Mouse (Mus musculus) forebrain, postnatal 0 days (tissue): ENCODE results near the gene Il17re. TPM values are rescaled to one million over a fixed set of nuclear protein-coding genes. Genes with fewer than 3 reads are reported as not detected.

Experiments
- ATAC-seq: fragments of 200-750 bp; cut with Nextera tagmentation; 2 replicates; pipeline ENCODE4 v1.8.0; 2017; ENCODE audit warnings: mild to moderate bottlenecking, moderate library complexity
- DNase-seq: peaks from one replicate; pipeline ENCODE4 v3.0.0-alpha.2; 2015
- H3K27ac ChIP-seq: fragments of 300-500 bp; sonication (generic); 2 replicates; pipeline ENCODE4 v1.5.1; 2014; ENCODE audit warnings: low read depth, mild to moderate bottlenecking, antibody characterized with exemption, low read length, moderate library complexity, mixed read lengths
- H3K27me3 ChIP-seq: fragments of 300-500 bp; sonication (generic); 2 replicates; pipeline ENCODE4 v1.6.1; 2014; ENCODE audit warnings: mild to moderate bottlenecking, low read length, mixed read lengths; ENCODE audit not compliant: insufficient read depth
- H3K36me3 ChIP-seq: fragments of 300-500 bp; sonication (generic); 2 replicates; pipeline ENCODE4 v1.6.1; 2014; ENCODE audit warnings: mild to moderate bottlenecking, moderate library complexity; ENCODE audit not compliant: insufficient read depth
- H3K4me1 ChIP-seq: fragments of 300-500 bp; sonication (generic); 2 replicates; pipeline ENCODE4 v1.6.1; 2014; ENCODE audit warnings: antibody characterized with exemption; ENCODE audit not compliant: insufficient read depth
- H3K4me2 ChIP-seq: fragments of 300-500 bp; sonication (generic); 2 replicates; pipeline ENCODE4 v1.6.1; 2014; ENCODE audit warnings: low read depth, mild to moderate bottlenecking, moderate library complexity
- H3K4me3 ChIP-seq: fragments of 300-500 bp; sonication (generic); 2 replicates; pipeline ENCODE4 v1.5.1; 2014; ENCODE audit warnings: low read depth, low read length, mixed read lengths
- H3K9ac ChIP-seq: fragments of 300-500 bp; sonication (generic); 2 replicates; pipeline ENCODE4 v1.6.1; 2014; ENCODE audit warnings: mild to moderate bottlenecking
- H3K9me3 ChIP-seq: fragments of 300-500 bp; sonication (generic); 2 replicates; pipeline ENCODE4 v1.6.1; 2016; ENCODE audit warnings: low read length
- CTCF ChIP-seq: sonication (generic); IDR thresholded peaks from 2 replicates; pipeline ENCODE4 v1.5.1; 2016; ENCODE audit warnings: antibody characterized with exemption, control low read depth, low read depth
- WGBS: fragments of 180-500 bp; shearing (Covaris S2); extraction: QIAGEN DNeasy Blood & Tissue Kit; methylation state at CpG from one replicate; pipeline ENCODE4 v1.1.7; 2014; 5-methylcytosine and 5-hydroxymethylcytosine counted together
- microRNA-seq, 2 experiments: library from miRNA; unstranded; fragments of <30 nt; microRNA quantifications; one replicate each; pipeline ENCODE4; 2016
- polyA plus RNA-seq: library from polyadenylated mRNA; unstranded; fragments of >200 nt; fragmentation: Nextera tagmentation; extraction: Ambion mirVana; gene quantifications from 2 replicates; pipeline ENCODE4 v1.2.1, GENCODE M21; 2015
- total RNA-seq: library from RNA; depleted of rRNA; stranded (reverse); fragments of >200 nt; gene quantifications from 2 replicates; pipeline ENCODE4 v1.2.3, GENCODE M21; 2014; rRNA removed

Il17re gene
- total and polyA plus RNA-seq, 2 experiments from 2014 or later, result 0.28 TPM; not detected in 1

DNA sequence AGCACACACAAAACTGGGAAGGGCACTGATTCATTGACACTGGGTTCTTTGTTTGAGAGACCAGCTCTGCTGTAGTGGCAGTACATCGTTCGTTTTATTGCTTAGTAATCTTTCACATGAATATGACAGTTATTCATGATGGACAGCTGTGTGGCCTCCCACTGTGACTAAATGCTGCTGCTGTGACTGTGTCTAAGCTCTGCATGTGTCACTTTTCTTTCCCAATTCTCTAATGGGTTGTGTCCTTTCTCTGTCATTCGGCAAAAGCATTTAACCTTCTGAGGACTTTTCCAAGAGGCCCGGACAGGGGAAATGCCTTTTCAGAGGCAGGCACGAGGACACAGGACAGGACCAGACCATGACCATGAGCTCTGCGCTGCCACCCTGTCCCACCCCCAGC lies 55.7 kb downstream of the Il17re start:
- no peaks in the 10 kb centered on the region for H3K9me3 ChIP-seq
- DNase-seq, result no peak
- WGBS, result 96% methylated on average over 6 of the region's 6 CpGs
- no peak for TF ChIP-seq CTCF
- no peak for ATAC-seq
- no peak overlapping the region for H3K27ac ChIP-seq
- no peak overlapping the region for H3K4me3 ChIP-seq
- no peak overlapping the region for H3K9ac ChIP-seq
- H3K36me3 ChIP-seq, result peaks cover 60% of the 10 kb centered on the region
- no peaks in the 10 kb centered on the region for H3K27me3 ChIP-seq
- H3K4me1 ChIP-seq, result no peaks in the 10 kb centered on the region
- H3K4me2 ChIP-seq, result no peak overlapping the region

DNA sequence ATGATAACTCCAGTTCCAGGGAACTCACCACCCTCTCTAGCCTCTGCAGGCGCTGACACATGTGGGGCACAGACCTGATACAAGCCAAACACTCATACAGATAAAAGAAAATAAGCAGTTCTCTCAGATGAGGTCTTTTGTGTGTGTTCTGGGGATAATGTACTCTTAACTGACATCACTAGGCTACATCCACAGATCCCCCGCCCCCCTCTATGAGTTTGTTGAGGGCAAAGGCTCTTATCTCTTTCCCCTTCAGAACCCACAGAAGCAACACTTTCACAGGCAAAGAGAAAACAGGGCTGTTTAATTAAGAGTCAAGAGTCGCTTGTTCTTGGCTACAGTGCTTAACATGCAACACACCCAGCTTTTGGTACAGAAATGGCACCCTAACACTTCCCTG lies 56.3 kb downstream of the Il17re start:
- H3K9ac ChIP-seq, result no peak overlapping the region
- ATAC-seq (no peak), DNase-seq (no peak)
- no peak for TF ChIP-seq CTCF
- H3K36me3 ChIP-seq, result peaks cover 66% of the 10 kb centered on the region
- no peak overlapping the region for H3K4me2 ChIP-seq
- H3K4me3 ChIP-seq, result no peak overlapping the region
- no peaks in the 10 kb centered on the region for H3K27me3 ChIP-seq
- 98% methylated on average over 3 of the region's 3 CpGs for WGBS
- H3K27ac ChIP-seq, result no peak overlapping the region
- H3K4me1 ChIP-seq, result no peaks in the 10 kb centered on the region
- H3K9me3 ChIP-seq, result no peaks in the 10 kb centered on the region

GRCm38 (mm10) chr6:113517434-113518080 lies 59.3 kb downstream of the Il17re start:
- DNase-seq, result no peak
- WGBS, result 96% methylated on average over 8 of the region's 8 CpGs
- no peak for ATAC-seq
- Histone ChIP-seq H3K4me3 (no peak overlapping the region), H3K36me3 (peaks cover 96% of the 10 kb centered on the region), H3K4me2 (no peak overlapping the region), H3K9me3 (no peaks in the 10 kb centered on the region), H3K27me3 (no peaks in the 10 kb centered on the region), H3K27ac (no peak overlapping the region), H3K4me1 (no peaks in the 10 kb centered on the region), H3K9ac (no peak overlapping the region)
- TF ChIP-seq CTCF, result no peak

Small RNA genes lying within 50 kb of the gene (microRNA-seq; reads per million reads assigned to microRNA genes)
- gene Gm24387, result 0 reads per million in 2 experiments

Other genes starting within 250 kb of the Il17re start
- gene Mtmr14, start 220.6 kb upstream of the Il17re start, total RNA-seq, result 41.0 and 42.9 TPM in 2 replicates
- gene Mtmr14, start 220.6 kb upstream of the Il17re start, polyA plus RNA-seq, result 34.1 and 35.0 TPM in 2 replicates
- gene Cpne9, start 176.2 kb upstream of the Il17re start, total RNA-seq, result 0.54 and 4.0 TPM in 2 replicates
- gene Cpne9, start 176.2 kb upstream of the Il17re start, polyA plus RNA-seq, result 1.9 and 4.1 TPM in 2 replicates
- 27.5 and 30.7 TPM in 2 replicates for gene Brpf1, start 151.3 kb upstream of the Il17re start, total RNA-seq
- gene Brpf1, start 151.3 kb upstream of the Il17re start, polyA plus RNA-seq, result 9.8 and 10.9 TPM in 2 replicates
- 11.9 and 13.5 TPM in 2 replicates for gene Ogg1, start 131.5 kb upstream of the Il17re start, total RNA-seq
- 10.1 and 10.5 TPM in 2 replicates for gene Ogg1, start 131.5 kb upstream of the Il17re start, polyA plus RNA-seq
- gene Camk1, start 114.5 kb upstream of the Il17re start, total RNA-seq, result 119 and 131 TPM in 2 replicates
- gene Camk1, start 114.5 kb upstream of the Il17re start, polyA plus RNA-seq, result 107 and 118 TPM in 2 replicates
- gene Tada3, start 80.6 kb upstream of the Il17re start, total RNA-seq, result 28.5 and 34.7 TPM in 2 replicates
- 69.1 and 84.4 TPM in 2 replicates for gene Tada3, start 80.6 kb upstream of the Il17re start, polyA plus RNA-seq
- 219 and 226 TPM in 2 replicates for gene Arpc4, start 80.4 kb upstream of the Il17re start, total RNA-seq
- gene Arpc4, start 80.4 kb upstream of the Il17re start, polyA plus RNA-seq, result 564 and 565 TPM in 2 replicates
- gene Ttll3, start 69.2 kb upstream of the Il17re start, total RNA-seq, result 12.9 and 14.0 TPM in 2 replicates
- 4.7 and 8.9 TPM in 2 replicates for gene Ttll3, start 69.2 kb upstream of the Il17re start, polyA plus RNA-seq
- gene Rpusd3, start 39.1 kb upstream of the Il17re start, total RNA-seq, result 20.5 and 23.5 TPM in 2 replicates
- gene Rpusd3, start 39.1 kb upstream of the Il17re start, polyA plus RNA-seq, result 16.9 and 20.4 TPM in 2 replicates
- gene Cidec, start 22.7 kb upstream of the Il17re start, total RNA-seq, result not detected in 2 replicates
- not detected in 2 replicates for gene Cidec, start 22.7 kb upstream of the Il17re start, polyA plus RNA-seq
- 37.7 and 43.6 TPM in 2 replicates for gene Jagn1, start 15.9 kb upstream of the Il17re start, total RNA-seq
- gene Jagn1, start 15.9 kb upstream of the Il17re start, polyA plus RNA-seq, result 61.3 and 81.8 TPM in 2 replicates
- gene Il17rc, start 12.9 kb downstream of the Il17re start, total RNA-seq, result 3.2 and 3.8 TPM in 2 replicates
- gene Il17rc, start 12.9 kb downstream of the Il17re start, polyA plus RNA-seq, result 4.3 and 4.8 TPM in 2 replicates
- 34.0 and 39.5 TPM in 2 replicates for gene Creld1, start 24.8 kb downstream of the Il17re start, total RNA-seq
- 45.5 and 52.7 TPM in 2 replicates for gene Creld1, start 24.8 kb downstream of the Il17re start, polyA plus RNA-seq
- 17.1 and 18.0 TPM in 2 replicates for gene Prrt3, start 43.4 kb downstream of the Il17re start, total RNA-seq
- 9.6 and 13.5 TPM in 2 replicates for gene Prrt3, start 43.4 kb downstream of the Il17re start, polyA plus RNA-seq
- 80.4 and 91.8 TPM in 2 replicates for gene Emc3, start 73.2 kb downstream of the Il17re start, total RNA-seq
- gene Emc3, start 73.2 kb downstream of the Il17re start, polyA plus RNA-seq, result 118 TPM in 2 replicates
- gene Fancd2, start 73.2 kb downstream of the Il17re start, total RNA-seq, result 2.2 and 4.4 TPM in 2 replicates
- gene Fancd2, start 73.2 kb downstream of the Il17re start, polyA plus RNA-seq, result 1.3 and 1.6 TPM in 2 replicates
- gene Fancd2os, start 142.2 kb downstream of the Il17re start, total RNA-seq, result not detected in 2 replicates
- not detected in 2 replicates for gene Fancd2os, start 142.2 kb downstream of the Il17re start, polyA plus RNA-seq
- gene Brk1, start 146.3 kb downstream of the Il17re start, total RNA-seq, result 217 and 235 TPM in 2 replicates
- 306 and 340 TPM in 2 replicates for gene Brk1, start 146.3 kb downstream of the Il17re start, polyA plus RNA-seq
- 92.7 and 94.1 TPM in 2 replicates for gene Vhl, start 165.5 kb downstream of the Il17re start, total RNA-seq
- 71.6 and 76.5 TPM in 2 replicates for gene Vhl, start 165.5 kb downstream of the Il17re start, polyA plus RNA-seq
- gene Irak2, start 180.0 kb downstream of the Il17re start, total RNA-seq, result 4.5 and 5.9 TPM in 2 replicates
- 1.8 and 3.5 TPM in 2 replicates for gene Irak2, start 180.0 kb downstream of the Il17re start, polyA plus RNA-seq
- gene Tatdn2, start 238.6 kb downstream of the Il17re start, total RNA-seq, result 67.0 and 69.2 TPM in 2 replicates
- 1.4 and 1.7 TPM in 2 replicates for gene Tatdn2, start 238.6 kb downstream of the Il17re start, polyA plus RNA-seq